Mouse (Mus musculus): Measurements from ENCODE around the gene Fbln2. TPM values are rescaled to one million over a fixed set of nuclear protein-coding genes. Genes with fewer than 3 reads are reported as not detected.
A peak's percentile ranks its signal among the peaks of the same experiment; 100 is the strongest.

Gene Fbln2
- polyA plus RNA-seq, 1 experiment from 2014 or later: 7.3 TPM

- peak; percentile 86 for ATAC-seq
- Histone ChIP-seq H3K4me2 (ENCODE audit: low read length) (no peak overlapping the region), H3K4me1 (ENCODE audit: control insufficient read depth, insufficient read depth, low read length) (peaks cover 17% of the 10 kb centered on the region; the same call in 1 of the 2 replicates), H3K9ac (ENCODE audit: low read length) (no peak overlapping the region), H3K27me3 (replicated peaks; ENCODE audit: control insufficient read depth, insufficient read depth, low read length) (no peaks in the 10 kb centered on the region), H3K9me3 (replicated peaks; ENCODE audit: control insufficient read depth, low read length) (no peaks in the 10 kb centered on the region), H3K4me3 (ENCODE audit: low read depth, low read length) (no peak overlapping the region), H3K27ac (ENCODE audit: low read depth, low read length) (peak overlapping the region; percentile 70), H3K36me3 (ENCODE audit: control insufficient read depth, insufficient read depth, low read length) (no peaks in the 10 kb centered on the region)
- WGBS: 19% methylated on average over 8 of the region's 8 CpGs
- DNase-seq (ENCODE audit: low spot score): peak; percentile 77
These were observed 11.6 kb upstream of the Fbln2 start for GRCm38 (mm10) chr6:91200429-91201188.

GRCm38 (mm10) chr6:91201881-91202341, 10.3 kb upstream of the Fbln2 start:
- Histone ChIP-seq H3K4me1 (ENCODE audit: control insufficient read depth, insufficient read depth, low read length) (peaks cover 17% of the 10 kb centered on the region; the same call in 1 of the 2 replicates), H3K36me3 (ENCODE audit: control insufficient read depth, insufficient read depth, low read length) (no peaks in the 10 kb centered on the region), H3K9me3 (replicated peaks; ENCODE audit: control insufficient read depth, low read length) (no peaks in the 10 kb centered on the region), H3K4me2 (ENCODE audit: low read length) (no peak overlapping the region), H3K4me3 (ENCODE audit: low read depth, low read length) (no peak overlapping the region), H3K9ac (ENCODE audit: low read length) (no peak overlapping the region), H3K27me3 (replicated peaks; ENCODE audit: control insufficient read depth, insufficient read depth, low read length) (no peaks in the 10 kb centered on the region), H3K27ac (ENCODE audit: low read depth, low read length) (no peak overlapping the region)
- 87% methylated on average over 8 of the region's 8 CpGs for WGBS
- no peak for ATAC-seq
- DNase-seq (ENCODE audit: low spot score): no peak

- WGBS: 89% methylated on average over 4 of the region's 4 CpGs
- Histone ChIP-seq H3K9me3 (replicated peaks; ENCODE audit: control insufficient read depth, low read length) (no peaks in the 10 kb centered on the region), H3K4me2 (ENCODE audit: low read length) (no peak overlapping the region), H3K4me1 (ENCODE audit: control insufficient read depth, insufficient read depth, low read length) (peaks cover 17% of the 10 kb centered on the region; the same call in 1 of the 2 replicates), H3K27ac (ENCODE audit: low read depth, low read length) (no peak overlapping the region), H3K27me3 (replicated peaks; ENCODE audit: control insufficient read depth, insufficient read depth, low read length) (no peaks in the 10 kb centered on the region), H3K9ac (ENCODE audit: low read length) (no peak overlapping the region), H3K36me3 (ENCODE audit: control insufficient read depth, insufficient read depth, low read length) (no peaks in the 10 kb centered on the region), H3K4me3 (ENCODE audit: low read depth, low read length) (no peak overlapping the region)
- ATAC-seq: no peak
- DNase-seq (ENCODE audit: low spot score): no peak
These were observed 9.7 kb upstream of the Fbln2 start for GRCm38 (mm10) chr6:91202571-91202970.

GRCm38 (mm10) chr6:91205346-91205745, 6.9 kb upstream of the Fbln2 start:
- no peak overlapping the region for H3K27ac ChIP-seq (ENCODE audit: low read depth, low read length)
- peaks cover 14% of the 10 kb centered on the region; the same call in 1 of the 2 replicates for H3K4me1 ChIP-seq (ENCODE audit: control insufficient read depth, insufficient read depth, low read length)
- H3K9me3 ChIP-seq (replicated peaks; ENCODE audit: control insufficient read depth, low read length): no peaks in the 10 kb centered on the region
- no peak overlapping the region for H3K9ac ChIP-seq (ENCODE audit: low read length)
- DNase-seq (ENCODE audit: low spot score) (no peak), ATAC-seq (no peak)
- H3K36me3 ChIP-seq (ENCODE audit: control insufficient read depth, insufficient read depth, low read length): no peaks in the 10 kb centered on the region
- H3K4me2 ChIP-seq (ENCODE audit: low read length): no peak overlapping the region
- H3K27me3 ChIP-seq (replicated peaks; ENCODE audit: control insufficient read depth, insufficient read depth, low read length): no peaks in the 10 kb centered on the region
- no peak overlapping the region for H3K4me3 ChIP-seq (ENCODE audit: low read depth, low read length)
- WGBS: 82% methylated on average over 3 of the region's 3 CpGs

- Histone ChIP-seq H3K9ac (ENCODE audit: low read length) (no peak overlapping the region), H3K4me3 (ENCODE audit: low read depth, low read length) (no peak overlapping the region), H3K4me2 (ENCODE audit: low read length) (no peak overlapping the region), H3K4me1 (ENCODE audit: control insufficient read depth, insufficient read depth, low read length) (peaks cover 10% of the 10 kb centered on the region; the same call in 1 of the 2 replicates), H3K36me3 (ENCODE audit: control insufficient read depth, insufficient read depth, low read length) (no peaks in the 10 kb centered on the region), H3K27ac (ENCODE audit: low read depth, low read length) (no peak overlapping the region), H3K27me3 (replicated peaks; ENCODE audit: control insufficient read depth, insufficient read depth, low read length) (no peaks in the 10 kb centered on the region), H3K9me3 (replicated peaks; ENCODE audit: control insufficient read depth, low read length) (no peaks in the 10 kb centered on the region)
- WGBS: 79% methylated on average over 5 of the region's 5 CpGs
- DNase-seq (ENCODE audit: low spot score) (no peak), ATAC-seq (no peak)
These were observed 6.5 kb upstream of the Fbln2 start for GRCm38 (mm10) chr6:91205791-91206190.

GRCm38 (mm10) chr6:91207491-91207890, 4.8 kb upstream of the Fbln2 start:
- 76% methylated on average over 3 of the region's 3 CpGs for WGBS
- DNase-seq (ENCODE audit: low spot score): no peak
- H3K4me2 ChIP-seq (ENCODE audit: low read length): no peak overlapping the region
- H3K36me3 ChIP-seq (ENCODE audit: control insufficient read depth, insufficient read depth, low read length): no peaks in the 10 kb centered on the region
- H3K4me3 ChIP-seq (ENCODE audit: low read depth, low read length): no peak overlapping the region
- no peak overlapping the region for H3K9ac ChIP-seq (ENCODE audit: low read length)
- H3K9me3 ChIP-seq (replicated peaks; ENCODE audit: control insufficient read depth, low read length): no peaks in the 10 kb centered on the region
- peaks cover 2% of the 10 kb centered on the region; the same call in 1 of the 2 replicates for H3K4me1 ChIP-seq (ENCODE audit: control insufficient read depth, insufficient read depth, low read length)
- no peak overlapping the region for H3K27ac ChIP-seq (ENCODE audit: low read depth, low read length)
- no peak for ATAC-seq
- H3K27me3 ChIP-seq (replicated peaks; ENCODE audit: control insufficient read depth, insufficient read depth, low read length): no peaks in the 10 kb centered on the region

- 3% methylated on average over 2 of the region's 2 CpGs for WGBS
- Histone ChIP-seq H3K27ac (ENCODE audit: low read depth, low read length) (no peak overlapping the region), H3K9ac (ENCODE audit: low read length) (no peak overlapping the region), H3K36me3 (ENCODE audit: control insufficient read depth, insufficient read depth, low read length) (no peaks in the 10 kb centered on the region), H3K4me2 (ENCODE audit: low read length) (no peak overlapping the region), H3K4me3 (ENCODE audit: low read depth, low read length) (no peak overlapping the region), H3K4me1 (ENCODE audit: control insufficient read depth, insufficient read depth, low read length) (peaks cover 9% of the 10 kb centered on the region; the same call in 1 of the 2 replicates), H3K9me3 (replicated peaks; ENCODE audit: control insufficient read depth, low read length) (no peaks in the 10 kb centered on the region), H3K27me3 (replicated peaks; ENCODE audit: control insufficient read depth, insufficient read depth, low read length) (0 out of 2 replicates have a peak, but pooled peaks cover 4% of the 10 kb centered on the region)
- DNase-seq (ENCODE audit: low spot score) (no peak), ATAC-seq (no peak)
These were observed 2.5 kb upstream of the Fbln2 start for GRCm38 (mm10) chr6:91209780-91210179.

- no peaks in the 10 kb centered on the region for H3K36me3 ChIP-seq (ENCODE audit: control insufficient read depth, insufficient read depth, low read length)
- no peaks in the 10 kb centered on the region for H3K9me3 ChIP-seq (replicated peaks; ENCODE audit: control insufficient read depth, low read length)
- no peak overlapping the region for H3K4me2 ChIP-seq (ENCODE audit: low read length)
- 77% methylated on average over 3 of the region's 3 CpGs for WGBS
- peaks cover 9% of the 10 kb centered on the region; the same call in 1 of the 2 replicates for H3K4me1 ChIP-seq (ENCODE audit: control insufficient read depth, insufficient read depth, low read length)
- H3K27me3 ChIP-seq (replicated peaks; ENCODE audit: control insufficient read depth, insufficient read depth, low read length): 0 out of 2 replicates have a peak, but pooled peaks cover 4% of the 10 kb centered on the region
- DNase-seq (ENCODE audit: low spot score) (no peak), ATAC-seq (no peak)
- H3K27ac ChIP-seq (ENCODE audit: low read depth, low read length): no peak overlapping the region
- H3K9ac ChIP-seq (ENCODE audit: low read length): no peak overlapping the region
- no peak overlapping the region for H3K4me3 ChIP-seq (ENCODE audit: low read depth, low read length)
These were observed 1.4 kb upstream of the Fbln2 start for GRCm38 (mm10) chr6:91210852-91211251.

GRCm38 (mm10) chr6:91212571-91212970, 316 bp downstream of the Fbln2 start:
- WGBS: under 1% methylated on average over 29 of the region's 29 CpGs
- Histone ChIP-seq H3K9me3 (replicated peaks; ENCODE audit: control insufficient read depth, low read length) (no peaks in the 10 kb centered on the region), H3K4me3 (ENCODE audit: low read depth, low read length) (peak overlapping the region; percentile 30), H3K27ac (ENCODE audit: low read depth, low read length) (no peak overlapping the region), H3K9ac (ENCODE audit: low read length) (peak overlapping the region; percentile 52), H3K36me3 (ENCODE audit: control insufficient read depth, insufficient read depth, low read length) (no peaks in the 10 kb centered on the region), H3K4me1 (ENCODE audit: control insufficient read depth, insufficient read depth, low read length) (peaks cover 9% of the 10 kb centered on the region; the same call in 1 of the 2 replicates), H3K4me2 (ENCODE audit: low read length) (peak overlapping the region; percentile 56), H3K27me3 (replicated peaks; ENCODE audit: control insufficient read depth, insufficient read depth, low read length) (0 out of 2 replicates have a peak, but pooled peaks cover 4% of the 10 kb centered on the region)
- peak; percentile 73 for ATAC-seq
- DNase-seq (ENCODE audit: low spot score): peak; percentile 73

All from forebrain, embryonic 14.5 days (tissue).